ENCODE assay signal across 9 mouse cellular contexts in the genomic region with DNA sequence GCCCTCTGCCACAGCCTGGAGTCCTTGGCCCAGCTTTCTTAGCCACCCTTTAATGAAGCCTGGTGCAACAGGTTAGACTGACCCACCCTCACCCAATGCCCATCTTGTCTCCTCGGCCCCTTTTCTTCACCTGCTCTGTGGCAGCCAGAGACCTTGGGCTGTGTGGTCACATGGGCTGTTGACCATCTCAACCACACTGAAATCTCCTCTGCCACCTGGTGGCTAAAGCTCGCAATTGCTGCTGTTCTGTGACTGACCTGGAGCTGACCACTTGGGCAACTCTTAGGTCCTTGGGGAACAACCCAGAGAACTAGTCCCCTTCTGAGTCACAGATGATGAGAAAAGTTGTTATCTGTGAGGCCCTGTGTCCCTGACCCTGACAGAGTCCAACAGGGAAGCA.
DNase-seq lines count a peak whose midpoint lies in the region; ATAC-seq and TF ChIP-seq lines count a peak whose summit lies in the region.
"Had no signal": no experiment of that assay in that cellular context is flagged by ENCODE, and none has a peak within 500 bp of the region (broad histone marks: within the 10 kb centered on the region; RNA-seq: fewer than 3 reads in every experiment).

No protein-coding gene starts in this region.

- peak; percentile 87 for TF ChIP-seq CTCF in heart, postnatal 0 days (IDR thresholded peaks at IDR 0.05; ENCODE audit: low read depth)

- H3K9me3 ChIP-seq in hindbrain, embryonic 11.5 days (ENCODE audit: control insufficient read depth, low read length): no peaks in the 10 kb centered on the region
- H3K9me3 ChIP-seq in hindbrain, embryonic 12.5 days (replicated peaks): no peaks in the 10 kb centered on the region
- no peaks in the 10 kb centered on the region for H3K9me3 ChIP-seq in heart, postnatal 0 days (replicated peaks; ENCODE audit: control insufficient read depth, low read length)
- H3K9me3 ChIP-seq: liver, embryonic 15.5 days had no signal

- H3K9ac ChIP-seq in hindbrain, embryonic 11.5 days (ENCODE audit: low read depth, low read length): no peak overlapping the region
- no peak overlapping the region for H3K9ac ChIP-seq in hindbrain, embryonic 12.5 days
- H3K9ac ChIP-seq in heart, postnatal 0 days (replicated peaks; ENCODE audit: low read depth, low read length): no peak overlapping the region
- H3K9ac ChIP-seq: liver, embryonic 15.5 days had no signal

- 29% methylated on average over 2 of the region's 2 CpGs for WGBS in hindbrain, embryonic 11.5 days
- 12% methylated on average over 2 of the region's 2 CpGs for WGBS in hindbrain, embryonic 12.5 days
- WGBS in heart, postnatal 0 days: 10% methylated on average over 2 of the region's 2 CpGs

- peak; percentile 82 for DNase-seq in hindbrain, embryonic 11.5 days (ENCODE audit: low spot score)
- peak; percentile 74 to 78 for DNase-seq in adrenal gland, adult 18-20 months (ENCODE audit: low spot score in 2 of 2)
- peak; percentile 87 for DNase-seq in embryo, embryonic 10 days (ENCODE audit: low spot score)
- DNase-seq in heart, postnatal 0 days (ENCODE audit: low spot score): peak; percentile 41
- DNase-seq in layer of hippocampus, adult 9-10 months (ENCODE audit: low spot score): peak; percentile 52
- DNase-seq in mesoderm, embryonic 11.5 days (ENCODE audit: low read depth, low spot score): peak; percentile 75
- DNase-seq in thymus, postnatal 0 days (ENCODE audit: low spot score): peak; percentile 6

- no peak overlapping the region for H3K27ac ChIP-seq in hindbrain, embryonic 11.5 days (ENCODE audit: low read depth, low read length)
- no peak overlapping the region for H3K27ac ChIP-seq in hindbrain, embryonic 12.5 days
- H3K27ac ChIP-seq in heart, postnatal 0 days (ENCODE audit: low read depth): no peak overlapping the region
- H3K27ac ChIP-seq: liver, embryonic 15.5 days had no signal

- H3K27me3 ChIP-seq in hindbrain, embryonic 11.5 days (ENCODE audit: control insufficient read depth, insufficient read depth, low read length): no peaks in the 10 kb centered on the region
- H3K27me3 ChIP-seq in hindbrain, embryonic 12.5 days: no peaks in the 10 kb centered on the region
- H3K27me3 ChIP-seq in heart, postnatal 0 days (ENCODE audit: control insufficient read depth, insufficient read depth, low read length): no peaks in the 10 kb centered on the region
- H3K27me3 ChIP-seq: liver, embryonic 15.5 days had no signal

- no peaks in the 10 kb centered on the region for H3K36me3 ChIP-seq in hindbrain, embryonic 11.5 days (ENCODE audit: control insufficient read depth, insufficient read depth, low read length)
- no peaks in the 10 kb centered on the region for H3K36me3 ChIP-seq in hindbrain, embryonic 12.5 days
- no peaks in the 10 kb centered on the region for H3K36me3 ChIP-seq in heart, postnatal 0 days (replicated peaks; ENCODE audit: control insufficient read depth, insufficient read depth, low read length)
- H3K36me3 ChIP-seq: liver, embryonic 15.5 days had no signal

- no peak overlapping the region for H3K4me3 ChIP-seq in hindbrain, embryonic 11.5 days (ENCODE audit: low read depth, low read length)
- no peak overlapping the region for H3K4me3 ChIP-seq in hindbrain, embryonic 12.5 days
- no peak overlapping the region for H3K4me3 ChIP-seq in heart, postnatal 0 days (ENCODE audit: low read depth, low read length)
- H3K4me3 ChIP-seq: liver, embryonic 15.5 days had no signal

- no peak for TF ChIP-seq EP300 in heart, postnatal 0 days (IDR thresholded peaks at IDR 0.05; ENCODE audit: low read depth)

- H3K4me1 ChIP-seq in hindbrain, embryonic 11.5 days (replicated peaks; ENCODE audit: control insufficient read depth, insufficient read depth, low read length): no peaks in the 10 kb centered on the region
- H3K4me1 ChIP-seq in hindbrain, embryonic 12.5 days: peaks cover 24% of the 10 kb centered on the region
- peaks cover 6% of the 10 kb centered on the region for H3K4me1 ChIP-seq in heart, postnatal 0 days (ENCODE audit: control insufficient read depth, insufficient read depth)
- H3K4me1 ChIP-seq: liver, embryonic 15.5 days had no signal

- H3K4me2 ChIP-seq in hindbrain, embryonic 11.5 days (replicated peaks; ENCODE audit: low read depth, low read length): no peak overlapping the region
- H3K4me2 ChIP-seq in hindbrain, embryonic 12.5 days (replicated peaks): no peak overlapping the region
- H3K4me2 ChIP-seq in heart, postnatal 0 days (ENCODE audit: low read depth, low read length): no peak overlapping the region
- H3K4me2 ChIP-seq: liver, embryonic 15.5 days had no signal

- ATAC-seq in hindbrain, embryonic 11.5 days (ENCODE audit: low FRiP score): no peak
- no peak for ATAC-seq in hindbrain, embryonic 12.5 days (ENCODE audit: low FRiP score)
- peak; percentile 54; the same call in 1 of the 2 replicates for ATAC-seq in heart, postnatal 0 days (ENCODE audit: insufficient read depth, low read depth)

Comparison
In these comparisons a context has a peak if more than half of its experiments do, and no peak if none do; other contexts are left out.
1. DNase-seq: peak in every context shown above with its lines; median percentile 87 in embryo, embryonic 10 days; 82 in hindbrain, embryonic 11.5 days; 76 in adrenal gland, adult 18-20 months; 75 in mesoderm, embryonic 11.5 days; 52 in layer of hippocampus, adult 9-10 months; 41 in heart, postnatal 0 days; 6 in thymus, postnatal 0 days.